Mouse (Mus musculus) mammary gland, adult 2 months (tissue): Measurements from ENCODE around the gene Arf3. TPM values are rescaled to one million over a fixed set of nuclear protein-coding genes. Genes with fewer than 3 reads are reported as not detected.

Source experiments
- polyA plus RNA-seq: library from polyadenylated mRNA; depleted of rRNA; stranded (reverse); fragments of >200 nt; gene quantifications from 2 replicates; pipeline ENCODE4 v1.2.3, GENCODE M21; 2012; ENCODE audit warnings: low replicate concordance; rRNA removed

Gene Arf3
- polyA plus RNA-seq = 90.1 and 107 TPM in 2 replicates

GRCm38 (mm10) chr15:98762670-98763529, at the start of gene Arf3:
Arf3 (minus strand) TSS chr15:98763214.

DNA sequence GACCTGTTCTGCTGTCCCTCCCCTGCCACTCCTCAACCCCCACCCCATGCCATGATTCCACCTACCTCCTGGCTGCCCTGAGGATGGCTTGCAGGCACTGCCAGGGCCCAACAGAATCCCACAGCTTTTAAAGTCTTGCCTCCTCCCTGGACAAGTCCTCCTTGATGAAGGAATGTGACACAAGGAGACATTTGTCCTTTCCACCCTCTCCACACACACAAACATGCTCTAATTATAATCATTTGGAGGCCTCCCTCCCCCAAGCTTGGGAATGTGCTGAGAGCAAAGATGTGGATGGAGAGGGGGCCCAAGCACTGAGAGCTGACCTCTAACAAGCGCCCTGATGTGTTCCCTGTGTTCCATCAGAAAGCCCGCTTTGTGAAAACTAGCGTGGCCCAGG, 46.4 kb upstream of the Arf3 start, which contains the start of gene Ddn:
Gene Ddn, minus strand, starts transcription at position 101 of the 400 bp plus-strand sequence.

DNA sequence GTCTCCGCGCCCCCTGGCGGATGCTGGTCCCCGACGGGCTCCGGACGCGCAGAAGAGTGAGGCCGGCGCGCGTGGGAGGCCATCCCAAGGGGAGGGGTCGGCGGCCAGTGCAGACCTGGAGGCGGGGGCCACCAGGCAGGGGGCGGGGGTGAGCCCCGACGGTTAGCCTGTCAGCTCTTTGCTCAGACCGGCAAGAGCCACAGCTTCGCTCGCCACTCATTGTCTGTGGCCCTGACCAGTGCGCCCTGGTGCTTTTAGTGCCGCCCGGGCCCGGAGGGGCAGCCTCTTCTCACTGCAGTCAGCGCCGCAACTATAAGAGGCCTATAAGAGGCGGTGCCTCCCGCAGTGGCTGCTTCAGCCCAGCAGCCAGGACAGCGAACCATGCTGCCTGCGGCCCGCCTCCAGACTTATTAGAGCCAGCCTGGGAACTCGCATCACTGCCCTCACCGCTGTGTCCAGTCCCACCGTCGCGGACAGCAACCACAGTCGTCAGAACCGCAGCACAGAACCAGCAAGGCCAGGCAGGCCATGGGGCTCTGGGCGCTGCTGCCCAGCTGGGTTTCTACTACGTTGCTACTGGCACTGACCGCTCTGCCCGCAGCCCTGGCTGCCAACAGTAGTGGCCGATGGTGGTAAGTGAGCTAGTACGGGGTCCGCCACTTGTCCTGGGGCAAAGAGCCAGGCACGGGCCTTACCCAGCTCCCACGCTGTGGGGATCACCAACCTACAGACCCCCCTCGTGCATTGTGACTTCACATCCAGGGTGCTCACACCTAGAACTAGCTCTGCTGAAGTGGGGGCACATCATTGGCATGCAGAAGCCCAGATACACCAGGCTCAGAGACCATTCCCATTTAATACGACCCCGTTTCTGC, 26.9 kb upstream of the Arf3 start, which contains the start of gene Wnt1:
Gene Wnt1, plus strand, starts transcription at position 197 of the 875 bp plus-strand sequence.

GRCm38 (mm10) chr15:98777762-98778161, 14.7 kb upstream of the Arf3 start, which contains the start of gene Wnt10b:
Wnt10b (minus strand) TSS chr15:98778150.

DNA sequence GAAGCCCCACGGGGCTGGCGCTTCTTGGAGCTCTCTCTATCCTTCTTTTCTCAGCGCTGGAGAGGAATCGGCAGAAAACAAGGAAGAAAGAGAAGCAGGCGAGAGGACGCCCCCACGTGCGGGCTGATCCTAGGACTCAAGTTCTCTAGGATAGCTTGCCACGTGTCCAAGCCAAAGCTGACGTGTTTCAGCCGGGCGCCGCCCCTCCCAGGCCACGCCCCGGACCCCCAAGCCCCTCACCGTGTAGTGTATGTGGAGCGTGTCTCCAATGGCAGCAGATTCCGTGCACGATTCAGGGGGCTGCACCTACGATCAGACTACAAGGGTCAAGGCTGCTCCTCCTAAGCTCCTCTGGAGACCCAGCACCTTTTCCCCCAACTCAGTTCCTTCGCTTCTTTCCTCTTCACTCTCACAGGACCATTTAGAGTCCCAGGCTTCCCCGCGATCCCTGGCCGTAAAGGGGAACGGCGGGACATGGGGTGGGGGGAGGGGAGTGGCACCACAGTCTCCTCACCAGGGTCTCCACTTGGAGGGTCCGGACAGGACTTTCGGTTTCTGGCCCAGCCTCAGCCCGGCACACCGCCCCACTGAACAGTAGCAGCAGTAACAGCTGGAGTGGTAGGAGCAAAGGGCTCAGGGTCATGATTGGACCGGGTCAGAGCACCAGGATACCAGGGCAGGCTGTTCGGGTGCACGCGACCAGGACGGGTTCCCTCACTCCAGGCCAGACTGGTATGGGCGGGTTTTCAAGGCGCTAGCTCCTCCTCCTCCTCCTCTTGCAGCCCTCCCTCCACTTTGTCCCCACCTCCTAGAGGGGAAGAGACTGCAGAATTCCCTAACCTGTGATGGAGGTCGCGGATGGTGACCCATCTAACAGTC, 35.3 kb downstream of the Arf3 start, which contains the start of gene Fkbp11:
Gene Fkbp11, minus strand, starts transcription at position 756 of the 879 bp plus-strand sequence.

DNA sequence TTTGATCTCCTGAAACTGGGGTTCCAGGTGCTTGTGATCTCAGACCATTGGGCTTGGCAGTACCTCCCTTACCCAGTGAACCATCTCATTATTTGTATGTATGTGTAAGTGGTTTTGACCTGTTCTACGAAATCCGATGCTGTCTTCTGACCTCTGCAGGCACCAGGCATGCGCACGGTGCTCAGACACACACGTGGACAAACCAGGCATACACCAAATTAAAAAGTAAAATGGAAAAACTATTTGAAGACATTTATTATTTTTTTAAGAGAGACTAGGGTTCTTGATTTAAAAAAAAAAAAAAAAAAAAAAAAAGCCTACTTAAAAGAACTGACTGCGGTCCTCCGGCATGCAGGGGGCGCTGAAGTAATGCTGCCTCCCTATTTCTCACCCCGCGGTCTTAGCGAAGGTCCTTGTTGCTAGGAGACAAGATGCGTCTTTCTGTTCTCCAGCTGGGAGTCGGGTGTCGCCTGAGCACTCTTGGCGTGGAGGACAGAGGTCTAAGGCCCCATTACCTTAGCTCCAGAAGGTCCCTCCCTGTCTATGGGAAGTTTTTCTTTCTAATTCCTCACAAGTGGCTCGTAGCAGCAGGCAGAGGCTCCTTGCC, 55.1 kb downstream of the Arf3 start, which contains the start of gene Ccdc65:
Gene Ccdc65, plus strand, starts transcription at position 442 of the 607 bp plus-strand sequence.

Other genes starting within 250 kb of the Arf3 start
- 30.3 and 43.2 TPM in 2 replicates for gene Kansl2, start 228.9 kb downstream of the Arf3 start, polyA plus RNA-seq
- gene Ccnt1, start 192.3 kb downstream of the Arf3 start, polyA plus RNA-seq = 8.2 and 16.5 TPM in 2 replicates
- gene 4930415O20Rik, start 192.2 kb downstream of the Arf3 start, polyA plus RNA-seq = 0.36 TPM in 1 of 2 replicates, not detected in the other
- gene Adcy6, start 153.1 kb downstream of the Arf3 start, polyA plus RNA-seq = 96.7 and 104 TPM in 2 replicates
- 69.4 and 133 TPM in 2 replicates for gene Cacnb3, start 132.4 kb downstream of the Arf3 start, polyA plus RNA-seq
- 27.5 and 29.8 TPM in 2 replicates for gene Ddx23, start 100.3 kb downstream of the Arf3 start, polyA plus RNA-seq
- 3.1 and 5.1 TPM in 2 replicates for gene Rnd1, start 85.8 kb downstream of the Arf3 start, polyA plus RNA-seq
- 0.23 TPM in 1 of 2 replicates, not detected in the other for gene Ccdc65, start 55.0 kb downstream of the Arf3 start, polyA plus RNA-seq
- 14.2 and 16.9 TPM in 2 replicates for gene Fkbp11, start 35.0 kb downstream of the Arf3 start, polyA plus RNA-seq
- 5.9 and 9.5 TPM in 2 replicates for gene Wnt10b, start 14.9 kb upstream of the Arf3 start, polyA plus RNA-seq
- 0.68 and 1.3 TPM in 2 replicates for gene Wnt1, start 26.6 kb upstream of the Arf3 start, polyA plus RNA-seq
- gene Ddn, start 46.3 kb upstream of the Arf3 start, polyA plus RNA-seq = 0.82 and 1.4 TPM in 2 replicates
- 52.3 and 119 TPM in 2 replicates for gene Prkag1, start 68.3 kb upstream of the Arf3 start, polyA plus RNA-seq
- gene Kmt2d, start 108.0 kb upstream of the Arf3 start, polyA plus RNA-seq = 22.0 and 43.2 TPM in 2 replicates
- 4.1 and 6.9 TPM in 2 replicates for gene Rhebl1, start 131.3 kb upstream of the Arf3 start, polyA plus RNA-seq
- gene Dhh, start 135.3 kb upstream of the Arf3 start, polyA plus RNA-seq = 2.5 TPM in 2 replicates
- 53.7 and 143 TPM in 2 replicates for gene Lmbr1l, start 155.0 kb upstream of the Arf3 start, polyA plus RNA-seq
- 1,283 and 1,704 TPM in 2 replicates for gene Tuba1b, start 171.4 kb upstream of the Arf3 start, polyA plus RNA-seq
- gene Gm49450, start 190.3 kb upstream of the Arf3 start, polyA plus RNA-seq = 83.8 and 253 TPM in 2 replicates
- gene Tuba1a, start 190.5 kb upstream of the Arf3 start, polyA plus RNA-seq = 525 and 719 TPM in 2 replicates